Mouse (Mus musculus) limb, embryonic 12.5 days (tissue): ENCODE measurements at regions not wholly inside any gene's neighbourhood (a gene's known extent, or its start where the extent isn't known, plus 50 kb on each side); places are given as distances from the start of the nearest gene placed in this dataset.
A peak's percentile ranks its signal among the peaks of the same experiment; 100 is the strongest.

Source experiments
- ATAC-seq: fragments of 200-750 bp; cut with Nextera tagmentation; 2 replicates; pipeline ENCODE4 v1.8.0; 2017; ENCODE audit warnings: low read depth, moderate TSS enrichment; ENCODE audit not compliant: insufficient number of reproducible peaks, insufficient read depth, low FRiP score, low TSS enrichment
- H3K27ac ChIP-seq: fragments of 300-500 bp; sonication (generic); 2 replicates; pipeline ENCODE4 v1.5.1; 2016; ENCODE audit warnings: mild to moderate bottlenecking, moderate library complexity
- H3K27me3 ChIP-seq: fragments of 300-500 bp; sonication (generic); 2 replicates; pipeline ENCODE4 v1.6.1; 2016; ENCODE audit warnings: mild to moderate bottlenecking, moderate library complexity
- H3K36me3 ChIP-seq: fragments of 300-500 bp; sonication (generic); 2 replicates; pipeline ENCODE4 v1.6.1; 2016; ENCODE audit warnings: mild to moderate bottlenecking, moderate library complexity
- H3K4me1 ChIP-seq: fragments of 300-500 bp; sonication (generic); replicated peaks from 2 replicates; pipeline ENCODE4 v1.6.1; 2016
- H3K4me2 ChIP-seq: fragments of 300-500 bp; sonication (generic); 2 replicates; pipeline ENCODE4 v1.6.1; 2016; ENCODE audit warnings: mild to moderate bottlenecking, moderate library complexity
- H3K4me3 ChIP-seq: fragments of 300-500 bp; sonication (generic); replicated peaks from 2 replicates; pipeline ENCODE4 v1.5.1; 2016; ENCODE audit warnings: mild to moderate bottlenecking
- H3K9ac ChIP-seq: fragments of 300-500 bp; sonication (generic); replicated peaks from 2 replicates; pipeline ENCODE4 v1.6.1; 2016; ENCODE audit warnings: mild to moderate bottlenecking, moderate library complexity
- H3K9me3 ChIP-seq: fragments of 300-500 bp; sonication (generic); 2 replicates; pipeline ENCODE4 v1.6.1; 2016; ENCODE audit warnings: mild to moderate bottlenecking, moderate library complexity
- WGBS: fragments of 180-500 bp; shearing (Covaris S2); methylation state at CpG from one replicate; pipeline ENCODE4 v1.1.7; 2016; 5-methylcytosine and 5-hydroxymethylcytosine counted together

DNA sequence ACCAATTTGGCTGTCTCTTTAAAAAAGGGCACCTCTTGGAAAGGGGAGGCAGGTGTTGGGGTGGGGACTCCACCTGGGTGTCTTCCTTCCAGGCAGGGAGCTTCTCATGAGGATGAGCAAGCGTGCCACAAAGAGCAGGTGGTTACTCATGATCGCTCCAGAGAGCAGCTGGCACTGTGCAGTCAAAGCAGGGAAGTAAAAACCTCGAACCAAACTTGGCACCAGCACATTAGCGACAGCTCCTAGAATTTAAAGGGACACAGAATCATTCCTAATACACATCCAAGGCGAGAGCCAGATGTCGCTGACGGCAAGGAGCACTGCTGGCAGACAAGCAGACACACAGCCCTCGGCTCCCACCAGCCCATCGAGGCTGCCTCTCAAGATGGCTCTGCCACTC lies 70.4 kb downstream of the Irx5 start:
- Histone ChIP-seq H3K36me3 (no peaks in the 10 kb centered on the region), H3K9me3 (no peaks in the 10 kb centered on the region), H3K4me2 (no peak overlapping the region), H3K27ac (no peak overlapping the region), H3K9ac (no peak overlapping the region), H3K4me1 (no peaks in the 10 kb centered on the region), H3K4me3 (no peak overlapping the region), H3K27me3 (peaks cover 6% of the 10 kb centered on the region; the same call in 1 of the 2 replicates)
- WGBS, result 84% methylated on average over 9 of the region's 9 CpGs
- ATAC-seq, result no peak

DNA sequence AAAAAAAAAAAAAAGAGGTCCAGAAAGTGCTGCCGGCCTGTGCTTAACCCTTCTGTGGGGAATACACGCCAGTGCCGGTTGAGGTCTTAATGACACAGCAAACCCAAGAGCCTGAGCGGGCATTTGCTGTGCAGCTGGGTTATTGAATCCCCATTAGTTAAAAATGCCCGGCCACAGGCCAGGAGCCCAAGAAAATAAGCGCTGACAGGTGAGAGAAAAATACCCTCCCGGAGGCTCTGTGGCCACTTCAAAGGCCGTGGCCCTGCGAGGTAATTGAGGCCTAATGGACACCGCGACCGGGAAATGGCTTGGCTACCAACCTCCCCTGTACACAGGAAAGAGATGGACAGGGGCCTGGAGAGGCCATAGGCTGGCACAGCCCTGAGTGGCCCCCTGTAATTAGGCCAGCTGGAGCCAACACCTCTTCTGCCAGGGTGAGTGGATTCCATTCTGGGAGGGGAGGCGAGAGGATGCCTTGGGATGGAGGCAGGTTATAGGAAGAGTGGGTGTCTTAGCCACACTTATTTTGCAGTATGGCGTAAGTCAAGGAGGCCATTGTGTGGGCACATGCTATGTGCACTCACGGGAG lies 79.7 kb downstream of the Irx5 start:
- Histone ChIP-seq H3K9me3 (no peaks in the 10 kb centered on the region), H3K36me3 (no peaks in the 10 kb centered on the region), H3K4me1 (peaks cover 19% of the 10 kb centered on the region), H3K27me3 (peaks cover 50% of the 10 kb centered on the region), H3K27ac (no peak overlapping the region), H3K9ac (no peak overlapping the region), H3K4me2 (peak overlapping the region; percentile 19; the same call in 1 of the 2 replicates), H3K4me3 (no peak overlapping the region)
- no peak for ATAC-seq
- WGBS, result 21% methylated on average over 15 of the region's 15 CpGs

DNA sequence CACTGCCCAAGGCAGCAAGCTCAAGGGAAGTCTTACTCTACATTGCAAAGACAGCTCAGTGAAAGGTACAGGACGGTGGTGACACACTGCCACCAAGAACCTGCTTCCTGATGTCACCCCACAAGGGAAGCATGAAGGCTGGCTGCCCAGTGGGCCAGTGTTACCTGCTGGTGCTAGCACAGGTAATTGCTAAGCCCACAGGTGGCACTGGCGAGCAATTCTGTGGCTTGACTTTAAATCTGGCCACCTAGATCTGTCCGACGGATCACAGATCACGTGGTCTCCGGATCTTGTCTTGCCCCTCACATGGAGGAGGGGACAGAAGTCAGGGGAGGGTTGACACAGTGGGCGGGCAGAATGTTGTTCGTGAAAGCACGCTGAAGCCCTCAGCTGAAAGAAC lies 80.9 kb downstream of the Irx5 start:
- no peak overlapping the region for H3K4me2 ChIP-seq
- H3K4me1 ChIP-seq, result peaks cover 19% of the 10 kb centered on the region
- H3K27ac ChIP-seq, result no peak overlapping the region
- ATAC-seq, result no peak
- no peaks in the 10 kb centered on the region for H3K36me3 ChIP-seq
- no peak overlapping the region for H3K9ac ChIP-seq
- WGBS, result 45% methylated on average over 9 of the region's 9 CpGs
- no peak overlapping the region for H3K4me3 ChIP-seq
- no peaks in the 10 kb centered on the region for H3K9me3 ChIP-seq
- peaks cover 59% of the 10 kb centered on the region for H3K27me3 ChIP-seq

DNA sequence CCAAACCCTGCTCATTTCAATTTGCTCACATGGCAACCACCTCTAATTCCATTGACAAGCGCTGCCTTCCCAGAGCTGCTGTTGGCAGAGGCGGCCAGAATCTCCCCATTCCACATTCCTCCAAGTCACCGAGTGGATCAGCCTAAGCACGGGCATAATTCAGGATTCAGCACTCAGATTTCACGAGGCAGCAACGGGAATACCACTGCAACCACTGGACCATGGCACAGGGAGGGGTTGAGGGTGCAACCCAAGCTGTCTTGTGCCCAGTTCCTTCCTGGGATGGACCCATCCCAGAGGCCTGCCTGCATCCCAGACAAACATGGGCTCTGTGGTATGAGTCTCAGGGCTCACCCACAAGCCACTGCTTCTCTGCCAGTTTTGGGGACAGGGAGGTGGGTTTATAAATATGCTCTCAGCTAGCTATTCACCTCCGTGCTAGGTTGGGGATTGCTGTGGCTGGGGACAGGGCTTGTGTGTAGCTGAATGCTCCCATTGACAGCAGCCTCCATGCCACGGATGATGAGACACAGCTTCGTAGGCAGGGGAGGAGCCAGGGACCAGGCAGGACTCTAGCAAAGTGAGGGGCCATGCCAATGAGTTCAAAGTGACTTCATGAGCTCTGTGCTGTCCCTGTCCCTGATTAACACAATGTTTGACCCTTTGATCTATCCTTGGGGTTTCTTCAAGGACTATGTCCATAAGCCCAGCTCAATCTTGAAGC lies 82.5 kb downstream of the Irx5 start:
- H3K27me3 ChIP-seq, result peaks cover 72% of the 10 kb centered on the region
- H3K9ac ChIP-seq, result no peak overlapping the region
- H3K27ac ChIP-seq, result no peak overlapping the region
- WGBS, result 68% methylated on average over 9 of the region's 9 CpGs
- no peaks in the 10 kb centered on the region for H3K9me3 ChIP-seq
- H3K4me3 ChIP-seq, result no peak overlapping the region
- H3K36me3 ChIP-seq, result no peaks in the 10 kb centered on the region
- ATAC-seq, result no peak
- peaks cover 25% of the 10 kb centered on the region for H3K4me1 ChIP-seq
- H3K4me2 ChIP-seq, result no peak overlapping the region

DNA sequence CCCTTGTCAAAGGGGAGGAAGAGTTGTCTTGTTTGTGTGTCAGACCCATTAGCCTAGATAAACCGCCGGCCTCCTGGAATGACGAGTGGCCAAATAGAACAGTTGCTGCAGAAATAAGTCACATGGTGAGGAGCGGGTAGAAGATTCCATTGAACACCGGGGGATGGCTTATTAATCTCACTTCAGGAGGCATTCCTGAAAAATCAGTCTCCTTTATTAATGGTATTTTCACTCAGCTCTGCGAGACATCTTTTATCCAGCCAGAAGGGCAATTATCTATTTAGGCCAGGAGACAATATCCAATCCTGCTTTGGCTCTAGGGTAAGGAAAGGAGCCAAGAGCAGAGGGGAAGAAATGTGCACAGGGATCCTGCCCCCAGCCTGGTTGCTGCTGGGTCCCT lies 84.7 kb downstream of the Irx5 start:
- 84% methylated on average over 6 of the region's 6 CpGs for WGBS
- Histone ChIP-seq H3K9me3 (no peaks in the 10 kb centered on the region), H3K4me2 (no peak overlapping the region), H3K27ac (no peak overlapping the region), H3K36me3 (no peaks in the 10 kb centered on the region), H3K27me3 (peaks cover 74% of the 10 kb centered on the region), H3K4me3 (no peak overlapping the region), H3K9ac (no peak overlapping the region), H3K4me1 (peaks cover 23% of the 10 kb centered on the region)
- no peak for ATAC-seq

DNA sequence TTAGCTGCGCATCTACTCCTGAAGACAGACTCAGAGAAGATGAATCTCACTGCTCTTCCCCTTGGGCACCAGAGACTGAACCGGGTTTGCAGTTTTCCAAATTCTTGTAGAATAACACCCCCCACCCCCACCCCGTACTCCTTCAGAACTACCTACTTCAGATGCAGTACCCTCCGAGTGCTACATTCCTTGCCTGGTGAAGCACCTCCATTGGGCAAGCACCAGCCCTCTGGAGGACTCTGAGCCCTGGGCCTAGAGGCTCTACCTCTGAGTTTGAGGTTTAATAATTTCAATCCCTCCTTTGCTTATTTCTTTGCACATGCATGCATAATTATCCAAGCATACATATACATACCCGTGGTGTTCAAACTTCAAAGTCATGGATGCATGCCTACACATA lies 101.9 kb downstream of the Irx5 start:
- no peak for ATAC-seq
- Histone ChIP-seq H3K9ac (no peak overlapping the region), H3K36me3 (no peaks in the 10 kb centered on the region), H3K9me3 (peaks cover 4% of the 10 kb centered on the region; the same call in 1 of the 2 replicates), H3K27me3 (peaks cover 73% of the 10 kb centered on the region), H3K27ac (no peak overlapping the region), H3K4me3 (no peak overlapping the region), H3K4me2 (no peak overlapping the region), H3K4me1 (peaks cover 10% of the 10 kb centered on the region)
- WGBS, result 82% methylated on average over 5 of the region's 5 CpGs

DNA sequence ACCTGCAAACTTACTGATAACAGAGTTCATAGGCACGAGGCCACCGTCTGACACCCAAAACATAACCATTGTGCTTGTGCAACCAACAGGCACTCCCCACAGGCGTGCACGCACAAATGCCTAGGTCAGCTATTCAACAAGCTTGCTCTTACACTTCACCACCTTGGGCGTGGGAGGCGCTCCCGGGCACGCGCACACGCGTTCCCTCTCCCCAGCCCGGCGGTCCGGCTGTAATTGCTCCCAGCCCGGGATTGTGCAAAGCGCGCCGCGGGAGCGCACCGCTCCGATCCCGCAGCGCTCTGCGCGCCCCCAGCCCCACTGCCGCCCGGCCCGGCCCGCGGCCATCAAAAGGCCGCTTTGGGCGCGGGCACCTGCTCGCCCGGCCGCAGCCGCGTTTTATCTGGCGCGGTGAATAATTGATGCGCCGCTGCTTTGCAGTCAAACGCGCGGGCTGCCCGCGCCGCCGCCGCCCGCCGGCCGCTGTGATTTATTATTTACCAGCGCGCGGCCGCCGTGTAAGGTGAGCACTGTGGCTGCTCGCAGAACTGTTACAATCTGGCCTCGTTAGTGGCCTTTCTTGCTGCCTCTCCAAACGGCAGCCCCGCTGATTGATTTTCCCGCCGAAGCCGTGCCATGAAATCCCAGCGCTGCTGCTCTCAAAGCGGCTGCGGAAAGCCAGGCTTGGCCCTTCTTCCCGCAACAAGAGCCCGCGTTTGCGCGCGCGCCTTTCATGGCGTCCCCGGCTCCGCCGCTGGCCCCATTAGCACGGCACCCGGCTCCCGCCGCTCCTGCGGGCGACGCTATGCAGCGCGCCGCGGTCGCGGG lies 102.9 kb downstream of the Irx5 start:
- WGBS, result under 1% methylated on average over 93 of the region's 93 CpGs
- peak; percentile 61; the same call in 1 of the 2 replicates for ATAC-seq

DNA sequence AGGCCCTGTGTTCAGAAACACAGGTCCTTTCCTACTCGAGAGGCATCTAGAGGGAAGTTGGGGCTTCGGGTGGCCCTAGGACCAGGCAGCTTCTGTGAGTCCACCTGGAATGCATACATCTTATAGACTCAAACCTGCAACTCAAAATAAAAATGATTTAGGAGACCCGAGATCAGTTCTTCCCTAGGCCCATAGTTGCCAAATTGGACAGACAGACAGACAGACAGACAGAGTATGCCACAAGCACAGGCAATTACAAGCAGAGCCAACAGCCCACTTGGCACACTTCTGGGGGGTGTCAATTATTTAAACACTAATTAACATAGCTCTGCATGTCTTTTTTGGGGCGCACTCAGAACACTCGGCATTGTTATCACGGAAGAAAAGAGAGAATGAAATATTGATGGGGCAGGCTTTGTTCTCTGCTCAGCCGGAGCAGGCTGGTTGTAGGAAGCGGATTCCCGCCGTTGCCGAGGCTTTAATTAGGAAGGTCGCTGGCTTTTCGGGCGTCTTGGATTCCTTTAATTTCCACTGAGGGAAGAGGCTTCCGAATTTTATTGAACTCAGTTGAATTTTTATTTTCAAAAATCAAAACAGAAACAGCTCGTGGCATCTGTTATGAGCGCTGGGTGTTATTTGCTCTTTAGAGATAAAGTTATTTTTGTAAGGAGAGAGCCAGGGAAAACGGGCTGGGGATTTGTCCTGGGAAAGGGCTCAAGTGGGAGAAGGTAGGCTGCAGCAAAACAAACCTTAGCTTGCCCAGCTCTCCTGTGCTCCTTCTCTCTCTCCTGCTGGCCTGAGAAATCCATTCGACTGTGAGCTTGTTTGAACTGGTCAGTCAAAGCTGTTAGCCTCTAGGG lies 111.9 kb downstream of the Irx5 start:
- Histone ChIP-seq H3K27ac (no peak overlapping the region), H3K27me3 (peaks cover 40% of the 10 kb centered on the region), H3K9ac (no peak overlapping the region), H3K36me3 (no peaks in the 10 kb centered on the region), H3K4me1 (0 out of 2 replicates have a peak, but pooled peaks cover 4% of the 10 kb centered on the region), H3K4me2 (no peak overlapping the region), H3K4me3 (no peak overlapping the region), H3K9me3 (peaks cover 4% of the 10 kb centered on the region; the same call in 1 of the 2 replicates)
- ATAC-seq, result no peak
- WGBS, result 41% methylated on average over 19 of the region's 19 CpGs

More for the DNA sequence above, 102.9 kb downstream of the Irx5 start:
- Histone ChIP-seq H3K36me3 (no peaks in the 10 kb centered on the region), H3K27ac (no peak overlapping the region), H3K4me1 (peaks cover 10% of the 10 kb centered on the region), H3K27me3 (peaks cover 72% of the 10 kb centered on the region), H3K9ac (peak overlapping the region; percentile 65), H3K9me3 (peaks cover 8% of the 10 kb centered on the region; the same call in 1 of the 2 replicates), H3K4me2 (peak overlapping the region; percentile 99), H3K4me3 (peak overlapping the region; percentile 65)

DNA sequence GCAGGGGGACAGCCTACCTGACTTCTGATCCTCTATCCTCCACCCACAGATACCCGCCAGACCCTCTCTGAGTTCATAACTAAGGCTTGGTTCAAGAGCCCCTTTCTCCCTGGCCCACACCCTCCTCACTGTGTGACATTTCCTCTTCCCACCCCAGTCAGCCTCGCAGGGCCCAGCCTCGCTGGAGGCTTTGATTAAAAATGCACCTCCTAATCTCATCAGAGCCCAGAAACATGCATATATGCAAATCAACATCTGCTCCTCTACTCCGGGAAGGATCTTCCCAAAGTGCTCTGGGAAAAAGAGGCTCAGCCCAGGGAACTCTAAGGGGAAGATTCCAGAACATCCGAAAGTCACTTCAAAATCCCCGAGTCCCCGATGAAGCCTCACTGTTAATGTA lies 114.8 kb downstream of the Irx5 start:
- Histone ChIP-seq H3K9me3 (no peaks in the 10 kb centered on the region), H3K4me3 (no peak overlapping the region), H3K4me1 (0 out of 2 replicates have a peak, but pooled peaks cover 4% of the 10 kb centered on the region), H3K27ac (no peak overlapping the region), H3K9ac (no peak overlapping the region), H3K36me3 (no peaks in the 10 kb centered on the region), H3K27me3 (peaks cover 30% of the 10 kb centered on the region), H3K4me2 (no peak overlapping the region)
- no peak for ATAC-seq
- 65% methylated on average over 7 of the region's 7 CpGs for WGBS

DNA sequence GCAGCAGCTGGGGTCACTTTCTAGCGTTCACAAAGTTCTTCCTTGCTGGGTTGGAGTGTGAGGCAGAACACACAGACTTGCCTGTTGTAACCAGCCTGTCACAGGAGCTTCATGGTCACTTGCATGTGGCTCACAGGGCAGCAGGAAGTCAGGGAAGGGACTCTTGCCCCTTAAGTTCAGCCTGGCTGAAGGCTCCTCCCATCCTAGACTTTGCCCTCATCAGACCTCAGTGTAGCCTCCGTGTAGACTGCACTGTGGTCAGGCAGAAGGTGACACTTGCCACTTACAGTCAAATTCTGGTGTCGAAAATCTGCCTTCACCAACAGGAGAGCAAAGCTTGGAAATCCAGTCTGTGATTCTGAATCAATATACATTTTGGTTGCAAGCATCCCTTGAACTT lies 115.4 kb downstream of the Irx5 start:
- no peak overlapping the region for H3K4me2 ChIP-seq
- H3K9me3 ChIP-seq, result no peaks in the 10 kb centered on the region
- peaks cover 25% of the 10 kb centered on the region for H3K27me3 ChIP-seq
- 67% methylated on average over 3 of the region's 3 CpGs for WGBS
- H3K36me3 ChIP-seq, result no peaks in the 10 kb centered on the region
- no peak overlapping the region for H3K9ac ChIP-seq
- no peak overlapping the region for H3K4me3 ChIP-seq
- no peak for ATAC-seq
- H3K27ac ChIP-seq, result no peak overlapping the region
- 0 out of 2 replicates have a peak, but pooled peaks cover 4% of the 10 kb centered on the region for H3K4me1 ChIP-seq
